Mouse (Mus musculus): ENCODE measurements around the gene Mmp15. TPM values are rescaled to one million over a fixed set of nuclear protein-coding genes. Genes with fewer than 3 reads are reported as not detected.

Gene Mmp15
- 2.9 and 4.4 TPM in 2 replicates for polyA plus RNA-seq (2015; fragmentation: Nextera tagmentation; extraction: Ambion mirVana)

GRCm38 (mm10) chr8:95352151-95352870 is at the start of gene Mmp15:
Mmp15 (plus strand) TSS chr8:95352268.

GRCm38 (mm10) chr8:95306431-95306830 is 45.6 kb upstream of the Mmp15 start, which contains the start of gene Cngb1:
Cngb1 (minus strand) TSS chr8:95306585.

GRCm38 (mm10) chr8:95310342-95310970 is 41.6 kb upstream of the Mmp15 start, which contains the start of gene Tepp:
Tepp (plus strand) TSS chr8:95310566.

GRCm38 (mm10) chr8:95331720-95332436 is 20.2 kb upstream of the Mmp15 start, which contains the start of the genes Zfp319 and Usb1:
Zfp319 (minus strand) TSS chr8:95331950.
Usb1 (plus strand) TSS chr8:95332284.

Other genes starting within 250 kb of the Mmp15 start
- gene Kifc3, start 149.5 kb upstream of the Mmp15 start, polyA plus RNA-seq (2015; fragmentation: Nextera tagmentation; extraction: Ambion mirVana): 4.4 and 6.2 TPM in 2 replicates
- gene Cngb1, start 45.7 kb upstream of the Mmp15 start, polyA plus RNA-seq (2015; fragmentation: Nextera tagmentation; extraction: Ambion mirVana): 0.61 and 1.3 TPM in 2 replicates
- 0.50 TPM in 1 of 2 replicates, not detected in the other for gene Tepp, start 41.7 kb upstream of the Mmp15 start, polyA plus RNA-seq (2015; fragmentation: Nextera tagmentation; extraction: Ambion mirVana)
- 1.7 and 2.0 TPM in 2 replicates for gene Zfp319, start 20.3 kb upstream of the Mmp15 start, polyA plus RNA-seq (2015; fragmentation: Nextera tagmentation; extraction: Ambion mirVana)
- 14.3 and 16.1 TPM in 2 replicates for gene Usb1, start 20.0 kb upstream of the Mmp15 start, polyA plus RNA-seq (2015; fragmentation: Nextera tagmentation; extraction: Ambion mirVana)
- gene Cfap20, start 82.6 kb downstream of the Mmp15 start, polyA plus RNA-seq (2015; fragmentation: Nextera tagmentation; extraction: Ambion mirVana): 70.0 and 79.3 TPM in 2 replicates
- 9.6 and 10.1 TPM in 2 replicates for gene Csnk2a2, start 137.8 kb downstream of the Mmp15 start, polyA plus RNA-seq (2015; fragmentation: Nextera tagmentation; extraction: Ambion mirVana)
- 0.10 TPM in 1 of 2 replicates, not detected in the other for gene Ccdc113, start 181.8 kb downstream of the Mmp15 start, polyA plus RNA-seq (2015; fragmentation: Nextera tagmentation; extraction: Ambion mirVana)
- not detected in 2 replicates for gene Prss54, start 224.1 kb downstream of the Mmp15 start, polyA plus RNA-seq (2015; fragmentation: Nextera tagmentation; extraction: Ambion mirVana)

All from spleen, postnatal 0 days (tissue).